Mouse (Mus musculus) kidney, adult 2 months (tissue): ENCODE data around the gene Frmpd4.

ENCODE experiments used
- CTCF ChIP-seq: fragments of 200-500 bp; conservative IDR thresholded peaks from 2 replicates; pipeline ENCODE4 v1.5.1; 2011; ENCODE audit warnings: low read depth, mild to moderate bottlenecking, control low read depth, low read length, moderate library complexity, mixed read lengths; ENCODE audit not compliant: insufficient read depth, insufficient read length
- POLR2A ChIP-seq: fragments of 200-500 bp; IDR thresholded peaks from one replicate; pipeline ENCODE4 v1.6.1; 2011; ENCODE audit warnings: low read depth, low read length, control low read depth

GRCm38 (mm10) chrX:168595193-168595592 lies 18.2 kb upstream of the Frmpd4 start:
- no peak for TF ChIP-seq CTCF
- TF ChIP-seq POLR2A: no peak
